Mouse (Mus musculus) heart, embryonic 13.5 days (tissue): ENCODE data around the gene Twist2. TPM values are rescaled to one million over a fixed set of nuclear protein-coding genes. Genes with fewer than 3 reads are reported as not detected.

Source experiments
- ATAC-seq: fragments of 200-750 bp; cut with Nextera tagmentation; 2 replicates; pipeline ENCODE4 v1.8.0; 2017; ENCODE audit warnings: moderate TSS enrichment; ENCODE audit not compliant: insufficient number of reproducible peaks, low FRiP score, low TSS enrichment; ENCODE audit errors: extremely low read depth
- H3K27ac ChIP-seq: fragments of 300-500 bp; sonication (generic); replicated peaks from 2 replicates; pipeline ENCODE4 v1.5.1; 2015; ENCODE audit warnings: moderate library complexity, mild to moderate bottlenecking, inconsistent platforms
- H3K27me3 ChIP-seq: fragments of 300-500 bp; sonication (generic); replicated peaks from 2 replicates; pipeline ENCODE4 v1.6.1; 2015; ENCODE audit warnings: mild to moderate bottlenecking, inconsistent platforms
- H3K36me3 ChIP-seq: fragments of 300-500 bp; sonication (generic); 2 replicates; pipeline ENCODE4 v1.6.1; 2015; ENCODE audit warnings: mild to moderate bottlenecking, inconsistent platforms
- H3K4me1 ChIP-seq: fragments of 300-500 bp; sonication (generic); 2 replicates; pipeline ENCODE4 v1.6.1; 2015; ENCODE audit warnings: inconsistent platforms
- H3K4me2 ChIP-seq: fragments of 300-500 bp; sonication (generic); 2 replicates; pipeline ENCODE4 v1.6.1; 2015; ENCODE audit warnings: inconsistent platforms, mild to moderate bottlenecking, moderate library complexity
- H3K4me3 ChIP-seq: fragments of 300-500 bp; sonication (generic); 2 replicates; pipeline ENCODE4 v1.5.1; 2015; ENCODE audit warnings: moderate library complexity, mild to moderate bottlenecking, inconsistent platforms
- H3K9ac ChIP-seq: fragments of 300-500 bp; sonication (generic); 2 replicates; pipeline ENCODE4 v1.6.1; 2015; ENCODE audit warnings: inconsistent platforms, mild to moderate bottlenecking, moderate library complexity
- H3K9me3 ChIP-seq: fragments of 300-500 bp; sonication (generic); 2 replicates; pipeline ENCODE4 v1.6.1; 2016; ENCODE audit warnings: inconsistent platforms
- WGBS: fragments of 180-500 bp; shearing (Covaris S2); methylation state at CpG from one replicate; pipeline ENCODE4 v1.1.7; 2015; ENCODE audit warnings: mixed read lengths; 5-methylcytosine and 5-hydroxymethylcytosine counted together
- polyA plus RNA-seq: library from polyadenylated mRNA; unstranded; fragments of >200 nt; fragmentation: Nextera tagmentation; extraction: Ambion mirVana; gene quantifications from 2 replicates; pipeline ENCODE4 v1.2.1, GENCODE M21; 2015

Gene Twist2
- polyA plus RNA-seq, 1 experiment from 2014 or later, result 3.9 TPM

- Histone ChIP-seq H3K27ac (no peak overlapping the region), H3K9ac (no peak overlapping the region), H3K9me3 (no peaks in the 10 kb centered on the region), H3K4me3 (no peak overlapping the region), H3K36me3 (no peaks in the 10 kb centered on the region), H3K4me2 (no peak overlapping the region), H3K4me1 (peaks cover 6% of the 10 kb centered on the region; the same call in 1 of the 2 replicates), H3K27me3 (peaks cover 4% of the 10 kb centered on the region; the same call in 1 of the 2 replicates)
- WGBS, result 54% methylated on average over 5 of the region's 5 CpGs
- no peak for ATAC-seq
Measured at GRCm38 (mm10) chr1:91776928-91777327, 24.3 kb upstream of the Twist2 start.

DNA sequence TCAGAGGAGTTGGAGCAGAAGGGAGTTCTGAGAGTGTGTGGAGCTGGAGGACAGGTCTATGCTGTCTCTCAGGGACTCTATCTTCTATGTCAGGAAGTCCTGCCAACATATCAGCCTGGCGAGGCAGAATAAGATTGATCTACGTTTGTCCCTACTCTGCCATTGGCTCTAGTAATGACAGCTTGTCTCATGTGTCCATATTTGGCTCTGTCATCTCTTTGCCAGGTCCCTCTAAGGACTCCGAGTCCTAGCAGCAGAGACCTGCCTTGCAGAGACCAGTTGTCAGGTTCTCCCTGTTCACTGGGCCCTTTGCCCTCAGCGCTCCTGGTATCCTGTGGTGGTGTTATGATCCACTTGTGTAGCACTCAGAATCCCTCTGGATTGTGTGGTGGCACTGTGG lies 21.4 kb upstream of the Twist2 start:
- Histone ChIP-seq H3K36me3 (no peaks in the 10 kb centered on the region), H3K9me3 (peaks cover 4% of the 10 kb centered on the region), H3K4me1 (peaks cover 6% of the 10 kb centered on the region; the same call in 1 of the 2 replicates), H3K27me3 (no peaks in the 10 kb centered on the region), H3K4me3 (no peak overlapping the region), H3K27ac (no peak overlapping the region), H3K4me2 (no peak overlapping the region), H3K9ac (no peak overlapping the region)
- no peak for ATAC-seq
- 44% methylated on average over 4 of the region's 4 CpGs for WGBS

- Histone ChIP-seq H3K36me3 (no peaks in the 10 kb centered on the region), H3K27me3 (no peaks in the 10 kb centered on the region), H3K4me1 (peaks cover 6% of the 10 kb centered on the region; the same call in 1 of the 2 replicates), H3K27ac (no peak overlapping the region), H3K9me3 (peaks cover 4% of the 10 kb centered on the region), H3K4me2 (no peak overlapping the region), H3K4me3 (no peak overlapping the region), H3K9ac (no peak overlapping the region)
- ATAC-seq, result no peak
- WGBS, result 65% methylated on average over 7 of the region's 7 CpGs
Measured at GRCm38 (mm10) chr1:91781182-91781581, 20.1 kb upstream of the Twist2 start.

- H3K9me3 ChIP-seq, result peaks cover 4% of the 10 kb centered on the region
- peaks cover 6% of the 10 kb centered on the region; the same call in 1 of the 2 replicates for H3K4me1 ChIP-seq
- 64% methylated on average over 3 of the region's 3 CpGs for WGBS
- 0 out of 2 replicates have a peak, but pooled peaks cover 3% of the 10 kb centered on the region for H3K27me3 ChIP-seq
- H3K36me3 ChIP-seq, result no peaks in the 10 kb centered on the region
- H3K4me2 ChIP-seq, result no peak overlapping the region
- H3K4me3 ChIP-seq, result no peak overlapping the region
- H3K27ac ChIP-seq, result no peak overlapping the region
- ATAC-seq, result no peak
- H3K9ac ChIP-seq, result no peak overlapping the region
Measured at GRCm38 (mm10) chr1:91784162-91784561, 17.1 kb upstream of the Twist2 start.

DNA sequence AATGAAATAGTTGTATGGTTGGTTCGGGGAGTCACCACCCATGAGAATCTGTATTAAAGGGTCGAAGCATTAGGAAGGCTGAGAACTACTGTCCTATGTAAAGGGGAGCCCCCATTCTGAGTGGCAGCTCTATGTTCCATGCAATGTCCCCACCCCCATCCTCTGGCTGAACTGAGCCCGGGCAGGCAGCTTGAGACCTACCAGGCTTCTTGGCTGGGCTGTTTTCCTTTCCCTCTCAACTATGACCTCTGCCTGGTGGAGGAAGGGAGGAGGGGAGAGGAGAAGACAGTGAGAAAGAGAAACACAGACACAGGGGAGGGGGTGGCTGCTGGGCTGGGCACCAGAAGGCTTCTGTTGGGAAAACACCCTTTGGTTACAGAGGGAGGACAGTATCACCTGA lies 1.9 kb upstream of the Twist2 start:
- Histone ChIP-seq H3K27me3 (peaks cover 70% of the 10 kb centered on the region), H3K9me3 (no peaks in the 10 kb centered on the region; the same call in 1 of the 2 replicates), H3K4me3 (no peak overlapping the region), H3K27ac (no peak overlapping the region), H3K4me2 (no peak overlapping the region), H3K36me3 (no peaks in the 10 kb centered on the region), H3K9ac (no peak overlapping the region), H3K4me1 (peaks cover 27% of the 10 kb centered on the region)
- ATAC-seq, result no peak
- WGBS, result 53% methylated on average over 3 of the region's 3 CpGs

GRCm38 (mm10) chr1:91800348-91800747 lies 913 bp upstream of the Twist2 start:
- 42% methylated on average over 13 of the region's 13 CpGs for WGBS
- peak overlapping the region; percentile 57 for H3K4me3 ChIP-seq
- peak overlapping the region; percentile 84 for H3K4me2 ChIP-seq
- no peak overlapping the region for H3K27ac ChIP-seq
- ATAC-seq, result no peak
- H3K9me3 ChIP-seq, result no peaks in the 10 kb centered on the region; the same call in 1 of the 2 replicates
- H3K27me3 ChIP-seq, result peaks cover 78% of the 10 kb centered on the region
- H3K36me3 ChIP-seq, result no peaks in the 10 kb centered on the region
- peaks cover 27% of the 10 kb centered on the region for H3K4me1 ChIP-seq
- peak overlapping the region; percentile 74; the same call in 1 of the 2 replicates for H3K9ac ChIP-seq

DNA sequence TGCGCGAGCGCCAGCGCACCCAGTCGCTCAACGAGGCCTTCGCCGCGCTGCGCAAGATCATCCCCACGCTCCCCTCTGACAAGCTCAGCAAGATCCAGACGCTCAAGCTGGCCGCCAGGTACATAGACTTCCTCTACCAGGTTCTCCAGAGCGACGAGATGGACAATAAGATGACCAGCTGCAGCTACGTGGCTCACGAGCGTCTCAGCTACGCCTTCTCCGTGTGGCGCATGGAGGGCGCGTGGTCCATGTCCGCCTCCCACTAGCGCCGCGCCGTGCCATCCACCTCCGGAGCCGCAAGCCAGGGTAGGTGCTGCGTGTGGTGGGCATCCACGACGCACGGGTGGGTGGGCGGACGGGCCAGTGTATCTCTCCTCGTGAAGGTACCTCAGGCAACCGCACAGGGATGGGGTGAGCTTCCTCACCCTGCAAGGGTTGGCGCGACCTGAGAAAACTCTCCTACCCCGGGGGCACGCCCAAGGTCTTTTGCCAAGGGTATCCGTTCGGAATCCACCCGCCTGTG lies 644 bp downstream of the Twist2 start:
- H3K36me3 ChIP-seq, result no peaks in the 10 kb centered on the region
- peaks cover 89% of the 10 kb centered on the region for H3K27me3 ChIP-seq
- WGBS, result 2% methylated on average over 45 of the region's 45 CpGs
- peaks cover 27% of the 10 kb centered on the region for H3K4me1 ChIP-seq
- H3K27ac ChIP-seq, result no peak overlapping the region; the same call in 1 of the 2 replicates
- H3K4me3 ChIP-seq, result peak overlapping the region; percentile 57
- H3K9me3 ChIP-seq, result no peaks in the 10 kb centered on the region
- peak overlapping the region; percentile 84 for H3K4me2 ChIP-seq
- no peak for ATAC-seq
- H3K9ac ChIP-seq, result peak overlapping the region; percentile 74

DNA sequence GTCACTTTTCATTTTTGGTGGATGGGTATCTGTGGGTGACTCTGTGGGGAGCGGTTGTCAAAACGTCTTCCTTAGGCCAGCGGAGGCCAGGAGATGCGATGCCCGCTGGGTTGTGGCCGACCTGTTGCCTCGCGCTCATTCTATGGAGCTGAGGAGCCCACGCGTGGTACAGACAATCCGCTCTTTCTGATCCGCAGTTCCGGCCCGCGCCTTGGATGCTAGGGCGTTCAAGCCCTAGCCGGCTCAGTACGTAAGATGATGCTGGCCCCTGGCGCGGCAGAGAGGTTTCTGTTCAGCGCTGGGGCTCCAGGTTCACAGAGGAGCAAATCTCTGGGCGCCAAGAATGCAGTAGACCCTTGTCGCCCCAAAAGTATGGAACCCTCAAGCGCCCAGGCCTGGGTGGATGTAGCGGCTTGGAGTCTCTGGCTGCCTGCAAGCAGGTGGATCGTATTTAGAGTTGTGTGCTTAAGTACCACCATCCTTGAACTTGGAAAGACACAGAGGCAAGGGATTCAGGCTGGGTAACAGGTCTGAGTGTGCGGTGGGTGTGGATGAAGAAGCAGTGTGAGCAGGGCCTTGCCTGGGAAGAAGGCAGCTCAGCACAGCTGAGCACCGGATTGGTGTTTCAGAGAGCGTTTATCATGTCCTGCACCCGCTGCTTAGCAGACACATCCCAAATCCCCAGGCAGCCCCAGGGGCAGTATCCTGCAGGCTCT lies 1.3 kb downstream of the Twist2 start:
- Histone ChIP-seq H3K4me1 (peaks cover 29% of the 10 kb centered on the region), H3K9me3 (no peaks in the 10 kb centered on the region), H3K36me3 (no peaks in the 10 kb centered on the region), H3K27me3 (peaks cover 91% of the 10 kb centered on the region), H3K4me3 (peak overlapping the region; percentile 57), H3K4me2 (peak overlapping the region; percentile 84), H3K27ac (no peak overlapping the region), H3K9ac (peak overlapping the region; percentile 74)
- WGBS, result 8% methylated on average over 28 of the region's 30 CpGs
- ATAC-seq, result no peak

- Histone ChIP-seq H3K9ac (no peak overlapping the region), H3K4me2 (no peak overlapping the region), H3K4me1 (peaks cover 32% of the 10 kb centered on the region), H3K9me3 (no peaks in the 10 kb centered on the region), H3K36me3 (no peaks in the 10 kb centered on the region), H3K4me3 (no peak overlapping the region), H3K27ac (no peak overlapping the region), H3K27me3 (peaks cover 83% of the 10 kb centered on the region)
- ATAC-seq, result no peak
- WGBS, result 64% methylated on average over 6 of the region's 6 CpGs
Measured at GRCm38 (mm10) chr1:91803416-91803815, 2.2 kb downstream of the Twist2 start.

DNA sequence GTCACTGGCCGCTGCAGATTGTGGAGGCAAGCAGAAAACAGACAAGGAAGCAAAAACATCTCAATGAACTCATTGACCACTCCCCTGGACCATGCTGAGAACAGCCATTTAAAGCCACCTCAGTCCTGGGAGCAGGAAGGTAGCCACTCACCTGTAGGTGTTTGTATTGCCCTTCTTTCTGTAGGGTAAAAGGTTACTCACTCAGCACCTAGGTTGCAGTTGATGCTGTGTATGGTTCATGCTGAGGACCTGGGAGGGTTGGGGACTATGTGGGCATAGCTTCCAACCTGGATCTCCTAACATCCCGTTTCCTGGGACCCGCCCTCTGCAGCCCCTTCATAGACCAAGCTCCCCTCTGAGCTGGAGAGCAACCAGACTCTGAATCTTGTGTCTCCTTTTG lies 14.8 kb downstream of the Twist2 start:
- no peaks in the 10 kb centered on the region for H3K36me3 ChIP-seq
- no peaks in the 10 kb centered on the region for H3K27me3 ChIP-seq
- WGBS, result 69% methylated on average over 3 of the region's 3 CpGs
- H3K9me3 ChIP-seq, result no peaks in the 10 kb centered on the region
- no peak overlapping the region for H3K4me2 ChIP-seq
- peaks cover 9% of the 10 kb centered on the region for H3K4me1 ChIP-seq
- H3K9ac ChIP-seq, result no peak overlapping the region
- no peak for ATAC-seq
- no peak overlapping the region for H3K27ac ChIP-seq
- H3K4me3 ChIP-seq, result no peak overlapping the region

DNA sequence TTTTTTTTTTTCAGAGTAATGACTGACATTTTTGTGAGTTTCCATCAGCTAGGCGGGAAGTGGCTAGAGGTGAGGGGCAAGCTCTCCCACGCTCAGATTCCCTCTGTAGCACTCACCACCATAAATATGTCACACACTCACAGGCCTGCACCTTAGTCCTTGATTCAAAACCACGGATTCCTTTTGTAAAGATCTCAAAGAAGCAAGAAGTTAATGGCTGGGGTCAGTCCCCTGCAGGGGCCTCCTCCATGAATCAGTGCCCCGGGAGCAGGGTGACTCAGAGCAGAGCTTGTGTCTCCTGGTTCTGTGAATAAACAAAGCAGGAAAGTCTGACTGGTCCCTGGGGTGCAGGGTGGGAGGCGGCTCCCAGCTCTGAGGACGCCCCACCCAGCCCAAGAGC lies 15.3 kb downstream of the Twist2 start:
- Histone ChIP-seq H3K36me3 (no peaks in the 10 kb centered on the region), H3K4me1 (peaks cover 9% of the 10 kb centered on the region), H3K9me3 (no peaks in the 10 kb centered on the region), H3K27ac (no peak overlapping the region), H3K27me3 (no peaks in the 10 kb centered on the region), H3K4me2 (no peak overlapping the region), H3K9ac (no peak overlapping the region), H3K4me3 (no peak overlapping the region)
- no peak for ATAC-seq
- WGBS, result 36% methylated on average over 6 of the region's 6 CpGs

DNA sequence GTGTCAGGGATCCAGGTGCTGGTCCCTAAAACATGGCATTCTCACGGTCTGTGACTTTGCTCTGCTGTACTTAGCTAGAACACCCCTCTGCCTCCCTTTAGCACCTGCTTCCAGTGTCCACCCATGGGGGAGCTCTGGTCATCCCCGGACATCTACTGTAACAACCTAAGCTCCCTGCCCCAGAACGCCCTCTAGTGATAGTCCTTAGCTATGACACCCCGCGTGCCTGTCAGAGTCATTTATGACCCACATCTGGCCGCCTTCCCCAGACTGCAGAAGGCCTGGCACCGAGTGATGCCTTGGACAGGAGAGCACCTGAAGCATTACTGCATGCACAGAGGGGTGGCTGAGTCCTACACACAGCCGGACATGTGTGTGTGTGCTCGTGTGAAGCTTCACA lies 18.0 kb downstream of the Twist2 start:
- Histone ChIP-seq H3K4me3 (no peak overlapping the region), H3K4me2 (no peak overlapping the region), H3K36me3 (no peaks in the 10 kb centered on the region), H3K9me3 (no peaks in the 10 kb centered on the region), H3K9ac (no peak overlapping the region), H3K27me3 (no peaks in the 10 kb centered on the region), H3K4me1 (peaks cover 25% of the 10 kb centered on the region), H3K27ac (no peak overlapping the region)
- no peak for ATAC-seq
- 56% methylated on average over 9 of the region's 9 CpGs for WGBS
